Mouse (Mus musculus) neural tube, postnatal 0 days (tissue): ENCODE data around the gene Iqch. TPM values are rescaled to one million over a fixed set of nuclear protein-coding genes. Genes with fewer than 3 reads are reported as not detected.

Source experiments
- polyA plus RNA-seq: library from polyadenylated mRNA; unstranded; fragments of >200 nt; fragmentation: Nextera tagmentation; extraction: Ambion mirVana; gene quantifications from 2 replicates; pipeline ENCODE4 v1.2.1, GENCODE M21; 2015

Gene Iqch
- polyA plus RNA-seq: 0.10 and 0.23 TPM in 2 replicates

GRCm38 (mm10) chr9:63602043-63602939 lies at the start of gene Iqch, which contains the start of gene Aagab:
Gene Iqch (minus strand): TSS chr9:63602493.
Gene Aagab (plus strand): TSS chr9:63602660.

GRCm38 (mm10) chr9:63398611-63399462 lies 203.5 kb downstream of the Iqch start, which contains the start of gene 2300009A05Rik:
Gene 2300009A05Rik (minus strand): TSS chr9:63399246.

GRCm38 (mm10) chr9:63377270-63378142 lies 224.8 kb downstream of the Iqch start, which contains the start of gene Map2k5:
Gene Map2k5 (minus strand): TSS chr9:63377902.

Other genes starting within 250 kb of the Iqch start
- gene Map2k5, start 224.6 kb downstream of the Iqch start, polyA plus RNA-seq: 30.2 and 30.9 TPM in 2 replicates
- gene 2300009A05Rik, start 203.2 kb downstream of the Iqch start, polyA plus RNA-seq: 108 and 121 TPM in 2 replicates
- 47.7 and 50.5 TPM in 2 replicates for gene Aagab, start 167 bp upstream of the Iqch start, polyA plus RNA-seq
- 6.7 and 7.3 TPM in 2 replicates for gene Smad3, start 155.5 kb upstream of the Iqch start, polyA plus RNA-seq